17 mouse cellular contexts compared by ENCODE assay signal in the genomic region with DNA sequence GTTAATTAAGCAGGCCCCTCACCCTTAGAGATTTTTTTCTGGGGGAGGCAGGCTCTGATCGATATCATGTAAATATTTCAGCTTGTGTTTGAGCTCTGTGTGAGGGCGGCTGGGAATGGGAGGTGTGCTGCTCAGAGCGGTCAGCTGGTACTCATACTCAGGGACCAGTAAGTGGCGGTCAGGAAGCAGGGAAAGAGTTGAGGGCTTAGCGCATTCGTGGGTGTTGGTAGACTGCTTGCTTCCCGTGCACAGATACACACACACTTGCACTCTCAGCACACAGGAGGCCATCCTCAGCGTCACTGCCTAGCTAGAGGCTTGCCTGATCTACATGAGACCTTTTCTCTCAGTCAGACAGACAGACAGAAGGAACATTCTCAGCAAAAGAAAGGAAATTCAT.
"Had no signal": no experiment of that assay in that cellular context is flagged by ENCODE, and none has a peak within 500 bp of the region (broad histone marks: within the 10 kb centered on the region; RNA-seq: fewer than 3 reads in every experiment).

No protein-coding gene starts in this region.

- H3K4me2 ChIP-seq: lung, embryonic 15.5 days; midbrain, embryonic 11.5 days; midbrain, embryonic 13.5 days; midbrain, embryonic 15.5 days; neural tube, embryonic 12.5 days; stomach, embryonic 15.5 days had no signal

- H3K4me1 ChIP-seq: lung, embryonic 15.5 days; midbrain, embryonic 13.5 days; midbrain, embryonic 15.5 days; neural tube, embryonic 12.5 days; stomach, embryonic 15.5 days had no signal

- H3K4me3 ChIP-seq: lung, embryonic 15.5 days; megakaryocyte, embryonic 14.5 days; midbrain, embryonic 13.5 days; midbrain, embryonic 15.5 days; neural tube, embryonic 12.5 days; stomach, embryonic 15.5 days had no signal

- H3K27ac ChIP-seq: lung, embryonic 15.5 days; macrophage; midbrain, embryonic 13.5 days; midbrain, embryonic 15.5 days; neural tube, embryonic 12.5 days; stomach, embryonic 15.5 days; stomach, postnatal 0 days had no signal

- DNase-seq: lung, adult 2 months; lung, postnatal 14 days; lung, postnatal 36 days; right cerebral cortex, postnatal 14 days; thymus, adult 2 months; thymus, postnatal 25 days; thymus, postnatal 4 days had no signal

- ATAC-seq: lung, postnatal 0 days; midbrain, embryonic 13.5 days; midbrain, embryonic 15.5 days had no signal

- H3K9me3 ChIP-seq: lung, embryonic 15.5 days; midbrain, embryonic 13.5 days; midbrain, embryonic 15.5 days; neural tube, embryonic 12.5 days; stomach, embryonic 15.5 days had no signal

- H3K9ac ChIP-seq: lung, embryonic 15.5 days; midbrain, embryonic 13.5 days; midbrain, embryonic 15.5 days; neural tube, embryonic 12.5 days; stomach, embryonic 15.5 days had no signal

- H3K27me3 ChIP-seq: lung, embryonic 15.5 days; megakaryocyte, embryonic 14.5 days; midbrain, embryonic 13.5 days; midbrain, embryonic 15.5 days; neural tube, embryonic 12.5 days; stomach, embryonic 15.5 days had no signal
